Mouse (Mus musculus): ENCODE measurements at regions not wholly inside any gene's neighbourhood (a gene's known extent, or its start where the extent isn't known, plus 50 kb on each side); places are given as distances from the start of the nearest gene placed in this dataset.
"Not testable (repeated sequence)": the region's sequence is repeated elsewhere in the genome, so short reads cannot be mapped to it uniquely, and the experiment has no call there.

DNA sequence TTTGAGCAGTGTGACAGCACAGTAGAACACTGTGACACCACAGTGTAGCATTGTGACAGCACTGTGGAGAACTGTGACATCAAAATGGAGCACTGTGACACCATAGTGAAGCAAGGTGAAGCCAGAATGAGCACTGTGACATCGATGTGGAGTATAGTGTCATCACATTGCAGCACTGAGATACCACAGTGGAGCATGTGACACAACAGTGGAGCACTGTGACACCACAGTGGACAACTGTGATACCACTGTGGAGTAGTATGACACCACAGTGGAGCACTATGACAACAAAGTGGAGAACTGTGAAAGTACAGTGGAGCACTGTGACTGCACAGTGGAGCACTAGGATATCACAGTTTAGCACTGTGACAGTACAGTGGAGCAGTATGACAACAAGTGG, 97.8 kb upstream of the Vmn1r2 start:
- Histone ChIP-seq H3K4me3 (ENCODE audit: low read depth, low read length) (no peak overlapping the region), H3K4me1 (ENCODE audit: insufficient read depth, low read depth, low read length) (no peaks in the 10 kb centered on the region; the same call in 1 of the 2 replicates), H3K9me3 (replicated peaks) (peaks cover 62% of the 10 kb centered on the region), H3K27me3 (ENCODE audit: insufficient read depth, low read length) (no peaks in the 10 kb centered on the region), H3K36me3 (replicated peaks) (no peaks in the 10 kb centered on the region)
- TF ChIP-seq GATA2 (IDR thresholded peaks at IDR 0.05; ENCODE audit: borderline replicate concordance, low read depth, low read length) (peak; percentile 12; the same call in 1 of the 2 replicates), GATA1 (IDR thresholded peaks at IDR 0.05; ENCODE audit: borderline replicate concordance, low read length) (no peak)
- DNase-seq (ENCODE audit: low spot score) (no peak), ATAC-seq (ENCODE audit: extremely low read depth, insufficient number of reproducible peaks, low FRiP score, poor library complexity, severe bottlenecking) (no peak; the same call in 1 of the 2 replicates)

DNA sequence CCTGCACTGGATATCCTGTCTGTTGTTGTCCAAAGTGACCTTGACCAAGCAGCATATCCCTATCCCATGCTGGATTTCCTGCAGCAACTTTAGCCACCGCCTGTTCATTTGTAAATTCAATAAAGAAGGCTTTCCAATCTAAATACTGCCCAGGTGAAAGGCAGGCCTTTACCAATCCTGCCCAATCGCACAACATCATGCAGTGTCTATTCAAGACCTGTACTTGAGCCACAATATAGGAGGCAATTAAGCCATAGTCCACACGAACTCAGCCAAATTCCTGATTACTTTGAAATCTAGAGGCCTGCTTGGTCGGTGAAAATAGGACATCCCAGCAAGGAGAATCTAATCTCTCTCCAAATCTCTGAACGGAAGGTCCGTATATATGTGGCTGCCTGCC, 95.8 kb upstream of the Vmn1r2 start:
- peaks cover 43% of the 10 kb centered on the region for H3K9me3 ChIP-seq (replicated peaks)
- not testable (repeated sequence) for DNase-seq (ENCODE audit: low spot score)

GRCm38 (mm10) chr4:3079901-3080300, 87.2 kb upstream of the Vmn1r2 start:
- H3K9me3 ChIP-seq (replicated peaks): peaks cover 59% of the 10 kb centered on the region
- H3K27me3 ChIP-seq (ENCODE audit: insufficient read depth, low read length): no peaks in the 10 kb centered on the region
- H3K4me3 ChIP-seq (ENCODE audit: low read depth, low read length): no peak overlapping the region
- ATAC-seq (ENCODE audit: extremely low read depth, insufficient number of reproducible peaks, low FRiP score, poor library complexity, severe bottlenecking): no peak
- no peaks in the 10 kb centered on the region for H3K36me3 ChIP-seq (replicated peaks)
- TF ChIP-seq POLR2AphosphoS5 (IDR thresholded peaks at IDR 0.05; ENCODE audit: insufficient replicate concordance, low read depth, low read length) (no peak), GATA1 (IDR thresholded peaks at IDR 0.05; ENCODE audit: borderline replicate concordance, low read length) (no peak), GATA2 (IDR thresholded peaks at IDR 0.05; ENCODE audit: borderline replicate concordance, low read depth, low read length) (no peak), CTCF (IDR thresholded peaks at IDR 0.05; ENCODE audit: low read depth, low read length) (no peak), TAL1 (conservative IDR thresholded peaks at IDR 0.05; ENCODE audit: low read depth, low read length) (no peak)
- no peaks in the 10 kb centered on the region for H3K4me1 ChIP-seq (ENCODE audit: insufficient read depth, low read depth, low read length)
- DNase-seq (ENCODE audit: low spot score): no peak

More for the DNA sequence above, 95.8 kb upstream of the Vmn1r2 start:
- not testable (repeated sequence) for H3K4me3 ChIP-seq (ENCODE audit: low read depth, low read length); ATAC-seq (ENCODE audit: extremely low read depth, insufficient number of reproducible peaks, low FRiP score, poor library complexity, severe bottlenecking); H3K27me3 ChIP-seq (ENCODE audit: insufficient read depth, low read length); H3K4me1 ChIP-seq (ENCODE audit: insufficient read depth, low read depth, low read length); H3K36me3 ChIP-seq (replicated peaks)

DNA sequence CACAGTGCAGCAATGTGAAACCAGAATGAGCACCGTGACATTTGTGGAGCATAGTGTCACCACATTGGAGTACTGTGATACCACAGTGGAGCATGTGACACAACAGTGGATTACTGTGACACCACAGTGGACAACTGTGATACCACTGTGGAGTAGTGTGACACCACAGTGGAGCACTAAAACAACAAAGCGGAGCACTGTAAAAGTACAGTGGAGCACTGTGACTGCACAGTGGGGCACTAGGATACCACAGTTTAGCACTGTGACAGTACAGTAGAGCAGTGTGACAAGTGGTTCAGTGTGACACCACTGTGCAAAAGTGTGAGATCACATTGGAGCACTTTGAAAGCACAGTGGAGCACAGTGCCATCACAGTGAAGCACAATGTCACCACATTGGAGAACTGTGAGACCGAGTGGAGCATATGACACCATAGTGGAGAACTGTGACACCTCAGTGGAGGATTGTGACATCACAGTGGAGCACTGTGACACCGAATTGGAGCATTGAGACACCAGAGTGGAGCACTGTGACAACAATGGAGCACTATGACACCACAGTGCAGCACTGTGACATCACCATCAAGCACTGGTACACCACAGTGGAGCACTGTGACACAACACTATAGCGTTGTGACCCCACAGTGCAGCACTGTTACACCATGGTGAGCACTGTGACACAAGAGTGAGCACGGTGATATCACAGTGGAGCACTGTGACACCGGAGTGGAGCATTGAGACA, 86.6 kb upstream of the Vmn1r2 start:
- ATAC-seq (ENCODE audit: extremely low read depth, insufficient number of reproducible peaks, low FRiP score, poor library complexity, severe bottlenecking): no peak
- no peak overlapping the region; the same call in 1 of the 2 replicates for H3K4me3 ChIP-seq (ENCODE audit: low read depth, low read length)
- no peaks in the 10 kb centered on the region for H3K27me3 ChIP-seq (ENCODE audit: insufficient read depth, low read length)
- no peaks in the 10 kb centered on the region for H3K36me3 ChIP-seq (replicated peaks)
- H3K9me3 ChIP-seq (replicated peaks): peaks cover 65% of the 10 kb centered on the region
- no peaks in the 10 kb centered on the region for H3K4me1 ChIP-seq (ENCODE audit: insufficient read depth, low read depth, low read length)
- no peak for DNase-seq (ENCODE audit: low spot score)
- TF ChIP-seq TAL1 (conservative IDR thresholded peaks at IDR 0.05; ENCODE audit: low read depth, low read length) (no peak), GATA2 (IDR thresholded peaks at IDR 0.05; ENCODE audit: borderline replicate concordance, low read depth, low read length) (no peak; the same call in 1 of the 2 replicates), POLR2AphosphoS5 (IDR thresholded peaks at IDR 0.05; ENCODE audit: insufficient replicate concordance, low read depth, low read length) (peak; percentile 48)

DNA sequence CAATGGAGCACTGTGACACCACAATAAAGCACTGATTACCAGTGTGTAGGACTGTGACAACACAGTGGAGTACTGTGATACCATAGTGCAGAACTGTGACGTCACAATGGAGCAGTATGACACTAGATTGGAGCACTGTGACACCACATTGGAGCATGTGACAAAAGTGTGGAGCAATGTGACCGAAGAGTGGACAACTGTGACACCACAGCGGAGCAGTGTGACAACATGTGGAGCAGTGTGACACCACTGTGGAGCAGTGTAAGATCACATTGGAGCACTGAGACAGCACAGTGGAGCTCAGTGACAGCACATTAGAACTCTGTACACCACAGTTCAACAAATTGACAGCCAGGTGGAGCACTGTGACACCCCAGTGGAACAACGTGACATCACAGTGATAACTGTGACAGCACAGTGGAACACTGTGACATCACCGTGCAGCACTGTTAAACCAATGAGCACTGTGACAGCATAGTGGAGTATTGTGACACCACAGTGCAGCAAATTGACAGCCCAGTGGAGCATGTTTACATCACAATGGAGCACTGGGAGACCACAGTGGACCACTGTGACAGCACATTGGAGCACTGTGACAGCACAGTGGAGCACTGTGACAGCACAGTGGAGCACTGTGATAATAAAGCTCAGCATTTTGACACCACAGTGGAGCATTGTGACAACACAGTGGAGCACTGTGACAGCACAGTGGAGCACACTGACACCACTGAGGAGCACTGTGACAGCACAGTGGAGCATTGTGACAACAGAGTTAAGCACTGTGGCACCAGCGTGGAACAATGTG, 85.8 kb upstream of the Vmn1r2 start:
- Histone ChIP-seq H3K27me3 (ENCODE audit: insufficient read depth, low read length) (no peaks in the 10 kb centered on the region), H3K36me3 (replicated peaks) (no peaks in the 10 kb centered on the region), H3K9me3 (replicated peaks) (peaks cover 72% of the 10 kb centered on the region), H3K4me1 (ENCODE audit: insufficient read depth, low read depth, low read length) (no peaks in the 10 kb centered on the region), H3K4me3 (ENCODE audit: low read depth, low read length) (no peak overlapping the region)
- DNase-seq (ENCODE audit: low spot score) (no peak), ATAC-seq (ENCODE audit: extremely low read depth, insufficient number of reproducible peaks, low FRiP score, poor library complexity, severe bottlenecking) (peak; percentile 5; the same call in 1 of the 2 replicates)
- TF ChIP-seq TAL1 (conservative IDR thresholded peaks at IDR 0.05; ENCODE audit: low read depth, low read length) (peak; percentile 16; the same call in 1 of the 2 replicates), CTCF (IDR thresholded peaks at IDR 0.05; ENCODE audit: low read depth, low read length) (no peak), GATA2 (IDR thresholded peaks at IDR 0.05; ENCODE audit: borderline replicate concordance, low read depth, low read length) (no peak), GATA1 (IDR thresholded peaks at IDR 0.05; ENCODE audit: borderline replicate concordance, low read length) (no peak), POLR2AphosphoS5 (IDR thresholded peaks at IDR 0.05; ENCODE audit: insufficient replicate concordance, low read depth, low read length) (0 out of 2 replicates have a peak, but pooled peaks have one; percentile 12)

GRCm38 (mm10) chr4:3081953-3082950, 84.9 kb upstream of the Vmn1r2 start:
- no peak for ATAC-seq (ENCODE audit: extremely low read depth, insufficient number of reproducible peaks, low FRiP score, poor library complexity, severe bottlenecking)

More at GRCm38 (mm10) chr4:3081953-3082950, 84.9 kb upstream of the Vmn1r2 start:
- H3K36me3 ChIP-seq (replicated peaks): no peaks in the 10 kb centered on the region
- no peak for DNase-seq (ENCODE audit: low spot score)
- peaks cover 72% of the 10 kb centered on the region for H3K9me3 ChIP-seq (replicated peaks)
- H3K4me3 ChIP-seq (ENCODE audit: low read depth, low read length): peak overlapping the region; percentile 0; the same call in 1 of the 2 replicates
- no peaks in the 10 kb centered on the region for H3K4me1 ChIP-seq (ENCODE audit: insufficient read depth, low read depth, low read length)
- H3K27me3 ChIP-seq (ENCODE audit: insufficient read depth, low read length): no peaks in the 10 kb centered on the region
- 0 out of 2 replicates have a peak, but pooled peaks have one; percentile 7 for TF ChIP-seq POLR2AphosphoS5 (IDR thresholded peaks at IDR 0.05; ENCODE audit: insufficient replicate concordance, low read depth, low read length)
- TF ChIP-seq TAL1 (conservative IDR thresholded peaks at IDR 0.05; ENCODE audit: low read depth, low read length): no peak
